Mouse (Mus musculus): ENCODE measurements around the gene Fmod. TPM values are rescaled to one million over a fixed set of nuclear protein-coding genes. Genes with fewer than 3 reads are reported as not detected.

Gene Fmod
- total and polyA plus RNA-seq, 3 experiments: 9.3 to 14.5 (median 9.4) TPM

GRCm38 (mm10) chr1:134066554-134066953 is 29.5 kb downstream of the Fmod start:
- Histone ChIP-seq H3K27me3 (ENCODE audit: control insufficient read depth, insufficient read depth, low read length) (no peaks in the 10 kb centered on the region), H3K79me2 (replicated peaks; ENCODE audit: control insufficient read depth, insufficient read depth, low read length) (no peaks in the 10 kb centered on the region), H3K36me3 (ENCODE audit: control insufficient read depth, insufficient read depth, low read length) (no peaks in the 10 kb centered on the region), H3K9ac (ENCODE audit: low read depth, low read length) (no peak overlapping the region), H3K4me3 (no peak overlapping the region), H3K27ac (peak overlapping the region; percentile 33), H3K4me1 (ENCODE audit: control insufficient read depth, insufficient read depth, low read length) (peaks cover 25% of the 10 kb centered on the region)
- DNase-seq: no peak
- TF ChIP-seq CTCF (IDR thresholded peaks at IDR 0.05) (no peak), POLR2A (IDR thresholded peaks at IDR 0.05; ENCODE audit: insufficient read depth, low read depth, low read length) (no peak), EP300 (IDR thresholded peaks at IDR 0.05; ENCODE audit: insufficient read depth, low read depth, low read length) (no peak)
- intact Hi-C loops (cut with DNase I): no loop called here
- WGBS: 60% methylated on average over 3 of the region's 3 CpGs

DNA sequence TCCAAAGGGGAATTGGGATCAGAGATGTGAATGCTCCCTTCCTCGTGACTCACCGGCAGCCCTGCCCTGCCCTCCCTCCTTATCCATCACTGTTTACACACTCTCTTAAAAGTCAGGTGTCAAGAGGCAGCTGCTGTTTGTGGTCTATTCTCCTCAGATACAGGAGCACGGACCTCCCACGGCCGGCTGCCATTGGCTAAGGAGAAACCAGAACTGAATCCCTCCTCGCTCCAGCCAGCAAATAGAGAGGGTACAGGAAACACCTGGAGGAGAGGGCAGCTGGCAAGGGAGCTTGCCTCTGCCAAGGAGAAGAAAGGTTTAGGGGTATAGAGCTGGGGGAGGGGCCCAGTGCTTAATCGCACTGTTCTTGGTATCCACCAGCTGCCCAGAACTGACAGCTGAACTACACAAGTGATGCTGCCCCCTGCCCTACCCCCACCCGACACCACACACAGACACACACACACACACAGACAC is 30.1 kb downstream of the Fmod start:
- H3K79me2 ChIP-seq (replicated peaks; ENCODE audit: control insufficient read depth, insufficient read depth, low read length): no peaks in the 10 kb centered on the region
- H3K4me1 ChIP-seq (ENCODE audit: control insufficient read depth, insufficient read depth, low read length): peaks cover 24% of the 10 kb centered on the region
- no peaks in the 10 kb centered on the region for H3K36me3 ChIP-seq (ENCODE audit: control insufficient read depth, insufficient read depth, low read length)
- H3K27me3 ChIP-seq (ENCODE audit: control insufficient read depth, insufficient read depth, low read length): no peaks in the 10 kb centered on the region
- no peak overlapping the region for H3K4me3 ChIP-seq
- 12% methylated on average over 8 of the region's 8 CpGs for WGBS
- no peak for TF ChIP-seq EP300 (IDR thresholded peaks at IDR 0.05; ENCODE audit: insufficient read depth, low read depth, low read length)
- DNase-seq: peak in 1 of 2 experiments; percentile 73
- intact Hi-C loops (cut with DNase I): no loop called here
- no peak overlapping the region for H3K9ac ChIP-seq (ENCODE audit: low read depth, low read length)
- H3K27ac ChIP-seq: no peak overlapping the region; the same call in 1 of the 2 replicates

DNA sequence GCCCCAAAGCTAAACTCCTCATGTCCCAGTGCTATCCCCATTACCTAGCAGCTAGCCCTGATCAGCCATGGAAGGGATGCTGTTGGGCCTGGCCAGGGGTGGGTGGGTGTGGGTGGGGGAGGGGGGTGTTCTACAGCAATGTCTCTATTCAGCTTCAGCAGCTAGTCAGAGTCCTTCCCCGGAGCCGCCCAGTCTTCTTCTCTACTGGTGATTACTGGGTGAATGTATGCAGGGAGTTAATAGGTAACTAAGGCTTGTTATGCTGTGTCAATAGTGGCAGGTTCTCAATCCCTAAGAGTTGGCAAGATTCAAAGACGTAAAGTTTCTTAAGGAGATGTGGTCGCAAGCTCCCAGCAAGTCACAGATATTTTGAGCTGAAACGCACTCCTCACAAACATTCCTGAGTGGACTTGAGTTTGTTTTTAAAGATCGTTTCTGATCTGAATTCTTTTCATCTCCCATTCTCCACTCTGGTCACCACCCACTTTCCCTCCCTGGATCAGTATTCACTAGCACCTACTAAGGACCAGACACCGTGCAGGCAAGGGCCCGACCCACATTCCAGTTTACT is 33.1 kb downstream of the Fmod start:
- TF ChIP-seq EP300 (IDR thresholded peaks at IDR 0.05; ENCODE audit: insufficient read depth, low read depth, low read length) (no peak), POLR2A (IDR thresholded peaks at IDR 0.05; ENCODE audit: insufficient read depth, low read depth, low read length) (no peak), CTCF (IDR thresholded peaks at IDR 0.05) (no peak)
- no peak for DNase-seq
- peaks cover 16% of the 10 kb centered on the region for H3K36me3 ChIP-seq (ENCODE audit: control insufficient read depth, insufficient read depth, low read length)
- H3K27me3 ChIP-seq (ENCODE audit: control insufficient read depth, insufficient read depth, low read length): no peaks in the 10 kb centered on the region
- no peak overlapping the region for H3K4me3 ChIP-seq
- H3K9ac ChIP-seq (ENCODE audit: low read depth, low read length): no peak overlapping the region
- intact Hi-C loops (cut with DNase I): no loop called here
- WGBS: 90% methylated on average over 8 of the region's 8 CpGs
- no peak overlapping the region for H3K27ac ChIP-seq
- H3K79me2 ChIP-seq (replicated peaks; ENCODE audit: control insufficient read depth, insufficient read depth, low read length): no peaks in the 10 kb centered on the region
- H3K4me1 ChIP-seq (ENCODE audit: control insufficient read depth, insufficient read depth, low read length): peaks cover 20% of the 10 kb centered on the region

DNA sequence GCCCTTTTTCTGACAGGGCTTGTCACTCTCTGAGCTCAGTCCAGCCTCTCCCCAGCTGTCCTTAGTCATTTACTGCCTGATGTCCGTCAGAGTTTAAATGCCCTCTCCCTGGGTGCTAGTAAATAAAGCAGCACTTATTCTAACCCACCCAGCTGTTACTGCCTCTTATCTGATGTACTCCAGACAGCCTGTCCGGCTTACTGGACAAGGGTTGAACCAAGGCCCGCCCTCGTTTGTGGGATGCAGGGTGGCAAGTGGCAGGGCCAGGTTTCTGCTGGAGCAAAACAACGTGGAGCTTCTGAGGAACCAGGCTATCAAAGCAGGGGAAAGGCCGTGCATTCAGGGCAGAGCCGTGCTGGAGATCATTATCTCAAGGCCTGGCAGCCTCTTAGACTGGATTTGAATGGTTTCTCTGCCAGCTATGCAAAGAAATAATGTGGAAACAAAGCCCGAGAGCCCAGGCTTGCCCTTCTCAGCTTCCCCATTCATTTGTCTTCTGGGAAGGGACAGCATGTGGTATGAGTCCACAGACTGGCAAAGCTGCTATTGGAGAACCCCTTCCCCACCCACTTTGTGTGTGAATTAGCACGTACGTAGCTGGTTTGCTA is 34.5 kb downstream of the Fmod start:
- DNase-seq: no peak
- no peaks in the 10 kb centered on the region for H3K79me2 ChIP-seq (replicated peaks; ENCODE audit: control insufficient read depth, insufficient read depth, low read length)
- H3K27me3 ChIP-seq (ENCODE audit: control insufficient read depth, insufficient read depth, low read length): no peaks in the 10 kb centered on the region
- TF ChIP-seq EP300 (IDR thresholded peaks at IDR 0.05; ENCODE audit: insufficient read depth, low read depth, low read length) (no peak), CTCF (IDR thresholded peaks at IDR 0.05) (no peak), POLR2A (IDR thresholded peaks at IDR 0.05; ENCODE audit: insufficient read depth, low read depth, low read length) (no peak)
- intact Hi-C loops (cut with DNase I): no loop called here
- H3K4me1 ChIP-seq (ENCODE audit: control insufficient read depth, insufficient read depth, low read length): peaks cover 18% of the 10 kb centered on the region
- 50% methylated on average over 10 of the region's 10 CpGs for WGBS
- no peak overlapping the region for H3K27ac ChIP-seq
- H3K4me3 ChIP-seq: no peak overlapping the region
- no peak overlapping the region for H3K9ac ChIP-seq (ENCODE audit: low read depth, low read length)
- H3K36me3 ChIP-seq (ENCODE audit: control insufficient read depth, insufficient read depth, low read length): peaks cover 28% of the 10 kb centered on the region

DNA sequence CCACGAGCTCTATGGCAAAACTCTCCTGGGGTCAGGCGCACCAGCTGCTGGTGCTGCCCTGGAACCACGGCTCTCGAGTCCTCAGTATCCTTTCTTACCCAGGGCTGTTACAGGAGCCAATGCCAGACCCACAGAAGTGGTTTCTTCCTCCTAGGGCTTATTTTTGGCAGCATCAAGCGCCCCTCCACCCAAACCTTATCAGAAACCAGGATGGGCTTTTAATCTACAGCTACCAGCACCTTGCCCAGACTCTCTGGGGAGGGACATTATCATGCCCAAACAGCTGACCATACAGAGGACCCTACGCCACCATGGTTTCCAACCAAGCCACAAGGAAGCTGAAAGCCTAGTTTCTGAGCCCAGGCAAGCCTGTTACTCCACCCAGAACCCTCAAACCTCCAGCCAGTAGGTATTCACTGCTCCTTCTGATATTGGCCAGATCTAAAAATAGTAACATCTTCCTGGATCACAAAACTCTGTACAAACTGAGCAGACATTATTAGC is 36.1 kb downstream of the Fmod start:
- Histone ChIP-seq H3K27ac (peak overlapping the region; percentile 24; the same call in 1 of the 2 replicates), H3K27me3 (ENCODE audit: control insufficient read depth, insufficient read depth, low read length) (no peaks in the 10 kb centered on the region), H3K4me3 (no peak overlapping the region), H3K9ac (ENCODE audit: low read depth, low read length) (no peak overlapping the region), H3K79me2 (replicated peaks; ENCODE audit: control insufficient read depth, insufficient read depth, low read length) (no peaks in the 10 kb centered on the region), H3K4me1 (ENCODE audit: control insufficient read depth, insufficient read depth, low read length) (peaks cover 18% of the 10 kb centered on the region), H3K36me3 (ENCODE audit: control insufficient read depth, insufficient read depth, low read length) (peaks cover 35% of the 10 kb centered on the region)
- DNase-seq: peak in 1 of 2 experiments; percentile 17
- 53% methylated on average over 6 of the region's 6 CpGs for WGBS
- intact Hi-C loops (cut with DNase I): no loop called here
- no peak for TF ChIP-seq CTCF (IDR thresholded peaks at IDR 0.05)
- TF ChIP-seq POLR2A (IDR thresholded peaks at IDR 0.05; ENCODE audit: insufficient read depth, low read depth, low read length): no peak
- no peak for TF ChIP-seq EP300 (IDR thresholded peaks at IDR 0.05; ENCODE audit: insufficient read depth, low read depth, low read length)

- Histone ChIP-seq H3K4me3 (no peak overlapping the region), H3K4me1 (ENCODE audit: control insufficient read depth, insufficient read depth, low read length) (peaks cover 18% of the 10 kb centered on the region), H3K79me2 (replicated peaks; ENCODE audit: control insufficient read depth, insufficient read depth, low read length) (peaks cover 2% of the 10 kb centered on the region), H3K36me3 (ENCODE audit: control insufficient read depth, insufficient read depth, low read length) (peaks cover 35% of the 10 kb centered on the region), H3K27ac (peak overlapping the region; percentile 24; the same call in 1 of the 2 replicates), H3K9ac (ENCODE audit: low read depth, low read length) (no peak overlapping the region), H3K27me3 (ENCODE audit: control insufficient read depth, insufficient read depth, low read length) (no peaks in the 10 kb centered on the region)
- no peak for TF ChIP-seq CTCF (IDR thresholded peaks at IDR 0.05)
- no peak for TF ChIP-seq POLR2A (IDR thresholded peaks at IDR 0.05; ENCODE audit: insufficient read depth, low read depth, low read length)
- TF ChIP-seq EP300 (IDR thresholded peaks at IDR 0.05; ENCODE audit: insufficient read depth, low read depth, low read length): no peak
- intact Hi-C loops (cut with DNase I): no loop called here
- DNase-seq: no peak
- 71% methylated on average over 1 of the region's 1 CpGs for WGBS
Measured at GRCm38 (mm10) chr1:134073658-134074057, 36.6 kb downstream of the Fmod start.

All from heart, adult 2 months (tissue).